Mouse (Mus musculus): ENCODE results near the gene Mfsd4b4. TPM values are rescaled to one million over a fixed set of nuclear protein-coding genes. Genes with fewer than 3 reads are reported as not detected.
A peak's percentile ranks its signal among the peaks of the same experiment; 100 is the strongest.

Mfsd4b4 gene
- polyA plus RNA-seq, 1 experiment from 2014 or later: 5.5 TPM

- Histone ChIP-seq H3K4me3 (ENCODE audit: low read depth, low read length) (no peak overlapping the region), H3K4me1 (ENCODE audit: control insufficient read depth, insufficient read depth, low read length) (no peaks in the 10 kb centered on the region; the same call in 1 of the 2 replicates), H3K9ac (ENCODE audit: low read depth, low read length) (no peak overlapping the region), H3K4me2 (no peak overlapping the region), H3K9me3 (replicated peaks; ENCODE audit: control insufficient read depth, low read length) (no peaks in the 10 kb centered on the region), H3K27me3 (ENCODE audit: control insufficient read depth, insufficient read depth, low read length) (no peaks in the 10 kb centered on the region), H3K27ac (ENCODE audit: low read depth, low read length) (no peak overlapping the region), H3K36me3 (ENCODE audit: control insufficient read depth, insufficient read depth, low read length) (no peaks in the 10 kb centered on the region)
- 69% methylated on average over 3 of the region's 3 CpGs for WGBS (ENCODE audit: insufficient replicate concordance)
- no peak for ATAC-seq (replicated peaks; ENCODE audit: insufficient number of reproducible peaks, low FRiP score, low TSS enrichment)
Measured at GRCm38 (mm10) chr10:39904191-39904590, 5.2 kb upstream of the Mfsd4b4 start.

DNA sequence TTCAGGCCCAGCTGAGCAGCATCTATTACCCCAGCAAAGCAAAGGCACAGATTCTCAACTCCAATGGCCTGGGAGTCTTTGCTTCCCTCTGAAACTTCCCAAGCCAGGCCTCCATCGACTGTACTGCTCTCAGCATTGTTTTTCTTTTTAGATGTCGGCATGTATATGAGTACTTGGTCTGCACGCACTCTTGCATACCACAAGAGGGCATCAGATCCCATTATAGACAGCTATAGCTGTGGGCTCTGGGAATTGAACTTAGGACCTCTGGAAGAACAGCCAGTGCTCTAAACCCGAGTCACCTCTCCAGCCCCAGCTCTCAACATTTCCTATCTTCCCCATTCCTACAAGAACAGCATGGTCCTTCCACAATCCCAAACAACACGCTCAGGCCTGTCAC is 2.5 kb downstream of the Mfsd4b4 start:
- Histone ChIP-seq H3K36me3 (ENCODE audit: control insufficient read depth, insufficient read depth, low read length) (no peaks in the 10 kb centered on the region), H3K4me3 (ENCODE audit: low read depth, low read length) (no peak overlapping the region), H3K9ac (ENCODE audit: low read depth, low read length) (no peak overlapping the region), H3K27ac (ENCODE audit: low read depth, low read length) (no peak overlapping the region), H3K4me2 (no peak overlapping the region), H3K27me3 (ENCODE audit: control insufficient read depth, insufficient read depth, low read length) (no peaks in the 10 kb centered on the region), H3K9me3 (replicated peaks; ENCODE audit: control insufficient read depth, low read length) (no peaks in the 10 kb centered on the region), H3K4me1 (ENCODE audit: control insufficient read depth, insufficient read depth, low read length) (peaks cover 5% of the 10 kb centered on the region; the same call in 1 of the 2 replicates)
- 79% methylated on average over 5 of the region's 5 CpGs for WGBS (ENCODE audit: insufficient replicate concordance)
- no peak for ATAC-seq (replicated peaks; ENCODE audit: insufficient number of reproducible peaks, low FRiP score, low TSS enrichment)

- WGBS (ENCODE audit: insufficient replicate concordance): 65% methylated on average over 11 of the region's 11 CpGs
- Histone ChIP-seq H3K36me3 (ENCODE audit: control insufficient read depth, insufficient read depth, low read length) (no peaks in the 10 kb centered on the region), H3K9me3 (replicated peaks; ENCODE audit: control insufficient read depth, low read length) (no peaks in the 10 kb centered on the region), H3K27ac (ENCODE audit: low read depth, low read length) (no peak overlapping the region), H3K4me1 (ENCODE audit: control insufficient read depth, insufficient read depth, low read length) (peaks cover 5% of the 10 kb centered on the region; the same call in 1 of the 2 replicates), H3K27me3 (ENCODE audit: control insufficient read depth, insufficient read depth, low read length) (no peaks in the 10 kb centered on the region), H3K4me3 (ENCODE audit: low read depth, low read length) (no peak overlapping the region), H3K9ac (ENCODE audit: low read depth, low read length) (no peak overlapping the region), H3K4me2 (no peak overlapping the region; the same call in 1 of the 2 replicates)
- 0 out of 2 replicates have a peak, but pooled peaks have one; percentile 50 for ATAC-seq (replicated peaks; ENCODE audit: insufficient number of reproducible peaks, low FRiP score, low TSS enrichment)
Measured at GRCm38 (mm10) chr10:39893702-39894697, 5.0 kb downstream of the Mfsd4b4 start.

DNA sequence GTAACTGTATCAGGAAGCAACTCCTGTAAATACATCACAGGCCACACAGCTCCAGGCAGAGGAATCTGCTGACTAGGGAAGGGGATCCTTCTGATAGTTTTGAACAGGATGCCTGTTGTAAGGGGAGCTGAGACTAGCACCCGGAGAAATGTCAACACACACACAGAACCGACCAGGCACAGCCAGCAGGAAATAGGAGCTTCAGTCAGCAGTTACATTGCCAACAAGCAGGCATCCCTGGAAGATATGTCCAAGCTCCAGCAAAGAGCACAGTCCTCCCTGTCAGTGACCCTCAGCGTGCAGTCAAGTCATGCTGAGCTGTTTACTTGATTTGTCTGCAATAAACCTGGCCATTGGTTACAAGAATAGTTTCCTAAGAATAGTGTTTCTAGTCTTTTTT is 10.4 kb downstream of the Mfsd4b4 start:
- H3K27me3 ChIP-seq (ENCODE audit: control insufficient read depth, insufficient read depth, low read length): no peaks in the 10 kb centered on the region
- no peaks in the 10 kb centered on the region for H3K36me3 ChIP-seq (ENCODE audit: control insufficient read depth, insufficient read depth, low read length)
- 58% methylated on average over 3 of the region's 3 CpGs for WGBS (ENCODE audit: insufficient replicate concordance)
- H3K4me3 ChIP-seq (ENCODE audit: low read depth, low read length): no peak overlapping the region
- ATAC-seq (replicated peaks; ENCODE audit: insufficient number of reproducible peaks, low FRiP score, low TSS enrichment): no peak
- no peak overlapping the region for H3K9ac ChIP-seq (ENCODE audit: low read depth, low read length)
- H3K4me2 ChIP-seq: no peak overlapping the region
- no peaks in the 10 kb centered on the region for H3K4me1 ChIP-seq (ENCODE audit: control insufficient read depth, insufficient read depth, low read length)
- H3K9me3 ChIP-seq (replicated peaks; ENCODE audit: control insufficient read depth, low read length): no peaks in the 10 kb centered on the region
- no peak overlapping the region for H3K27ac ChIP-seq (ENCODE audit: low read depth, low read length)

- Histone ChIP-seq H3K4me2 (no peak overlapping the region), H3K9me3 (replicated peaks; ENCODE audit: control insufficient read depth, low read length) (no peaks in the 10 kb centered on the region), H3K9ac (ENCODE audit: low read depth, low read length) (no peak overlapping the region), H3K36me3 (ENCODE audit: control insufficient read depth, insufficient read depth, low read length) (peaks cover 29% of the 10 kb centered on the region), H3K27ac (ENCODE audit: low read depth, low read length) (no peak overlapping the region), H3K4me1 (ENCODE audit: control insufficient read depth, insufficient read depth, low read length) (peaks cover 4% of the 10 kb centered on the region), H3K4me3 (ENCODE audit: low read depth, low read length) (no peak overlapping the region), H3K27me3 (ENCODE audit: control insufficient read depth, insufficient read depth, low read length) (no peaks in the 10 kb centered on the region)
- WGBS (ENCODE audit: insufficient replicate concordance): 45% methylated on average over 2 of the region's 2 CpGs
- no peak for ATAC-seq (replicated peaks; ENCODE audit: insufficient number of reproducible peaks, low FRiP score, low TSS enrichment)
Measured at GRCm38 (mm10) chr10:39865509-39865908, 33.5 kb downstream of the Mfsd4b4 start.

DNA sequence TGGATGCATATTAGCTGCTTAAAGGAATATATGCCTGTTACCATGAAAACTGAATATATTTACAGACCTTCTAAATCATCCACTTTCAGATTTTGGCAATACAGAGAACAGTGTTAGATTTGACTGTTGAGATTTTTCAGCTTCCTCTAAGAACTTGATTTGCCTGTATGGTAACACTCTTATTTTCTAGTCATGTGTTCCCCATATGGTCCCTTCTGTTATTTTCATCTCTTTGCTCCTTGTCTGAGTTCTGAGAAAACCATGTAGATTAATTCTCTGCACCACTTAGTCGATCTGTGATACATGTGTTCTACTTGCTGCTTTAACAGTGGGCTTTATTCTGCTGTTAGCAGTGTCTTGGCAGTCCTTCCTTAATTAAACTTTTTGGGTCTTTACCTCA is 56.4 kb downstream of the Mfsd4b4 start:
- Histone ChIP-seq H3K9ac (ENCODE audit: low read depth, low read length) (no peak overlapping the region), H3K4me2 (no peak overlapping the region), H3K4me1 (ENCODE audit: control insufficient read depth, insufficient read depth, low read length) (no peaks in the 10 kb centered on the region), H3K4me3 (ENCODE audit: low read depth, low read length) (no peak overlapping the region), H3K27me3 (ENCODE audit: control insufficient read depth, insufficient read depth, low read length) (no peaks in the 10 kb centered on the region), H3K36me3 (ENCODE audit: control insufficient read depth, insufficient read depth, low read length) (peaks cover 8% of the 10 kb centered on the region), H3K27ac (ENCODE audit: low read depth, low read length) (no peak overlapping the region), H3K9me3 (replicated peaks; ENCODE audit: control insufficient read depth, low read length) (no peaks in the 10 kb centered on the region)
- 74% methylated on average over 1 of the region's 1 CpGs for WGBS (ENCODE audit: insufficient replicate concordance)
- ATAC-seq (replicated peaks; ENCODE audit: insufficient number of reproducible peaks, low FRiP score, low TSS enrichment): no peak

Other genes with a start within 250 kb of the Mfsd4b4 start
- gene Rev3l, start 167.1 kb downstream of the Mfsd4b4 start, polyA plus RNA-seq (2014; fragmentation: Nextera tagmentation; extraction: Ambion mirVana): 14.7 and 17.2 TPM in 2 replicates
- not detected in 2 replicates for gene Mfsd4b2, start 27.7 kb upstream of the Mfsd4b4 start, polyA plus RNA-seq (2014; fragmentation: Nextera tagmentation; extraction: Ambion mirVana)
- gene Mfsd4b3, start 60.9 kb upstream of the Mfsd4b4 start, polyA plus RNA-seq (2014; fragmentation: Nextera tagmentation; extraction: Ambion mirVana): 0.31 and 0.94 TPM in 2 replicates
- 0.07 TPM in 1 of 2 replicates, not detected in the other for gene Mfsd4b5, start 87.4 kb upstream of the Mfsd4b4 start, polyA plus RNA-seq (2014; fragmentation: Nextera tagmentation; extraction: Ambion mirVana)
- 0.11 and 0.32 TPM in 2 replicates for gene Mfsd4b1, start 126.0 kb upstream of the Mfsd4b4 start, polyA plus RNA-seq (2014; fragmentation: Nextera tagmentation; extraction: Ambion mirVana)
- gene Slc16a10, start 243.0 kb upstream of the Mfsd4b4 start, polyA plus RNA-seq (2014; fragmentation: Nextera tagmentation; extraction: Ambion mirVana): 17.2 and 18.6 TPM in 2 replicates

Data from heart, embryonic 11.5 days (tissue).